Mouse (Mus musculus): ENCODE results near the gene 2310057M21Rik. TPM values are rescaled to one million over a fixed set of nuclear protein-coding genes. Genes with fewer than 3 reads are reported as not detected.

The 2310057M21Rik gene
- total RNA-seq, 2 experiments from 2014 or later, result 27.1 to 34.8 TPM

DNA sequence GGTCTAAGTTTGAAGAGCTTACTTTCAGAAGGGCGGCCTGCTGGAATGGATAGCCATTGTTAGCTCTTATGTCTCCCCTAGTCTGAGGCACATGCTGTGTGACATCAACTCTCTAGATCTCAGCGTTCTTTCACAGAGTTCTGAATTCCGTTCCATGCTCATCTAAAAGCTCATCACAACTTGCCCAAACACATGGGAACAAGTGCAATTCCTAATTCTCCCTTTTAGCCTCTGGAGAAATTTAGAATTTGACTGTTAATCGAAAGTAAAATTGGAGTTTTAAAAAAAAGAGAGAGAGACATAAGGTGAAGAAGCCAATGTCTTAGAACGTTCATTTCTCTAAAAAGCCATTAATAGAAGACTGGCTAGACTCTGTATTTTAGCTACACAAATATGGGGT, 33.1 kb downstream of the 2310057M21Rik start, which contains the start of gene Fam24b:
Fam24b (minus strand) TSS at position 101 of the 400 bp plus-strand sequence.
- DNase-seq (ENCODE audit: extremely low spot score in 1 of 2, low spot score in 2 of 2), result no peak
- intact Hi-C loops (cut with DNase I), result loop anchor here (10.0 kb wide), 1 partner anchor 215 kb away; no protein-coding TSS in a partner anchor

DNA sequence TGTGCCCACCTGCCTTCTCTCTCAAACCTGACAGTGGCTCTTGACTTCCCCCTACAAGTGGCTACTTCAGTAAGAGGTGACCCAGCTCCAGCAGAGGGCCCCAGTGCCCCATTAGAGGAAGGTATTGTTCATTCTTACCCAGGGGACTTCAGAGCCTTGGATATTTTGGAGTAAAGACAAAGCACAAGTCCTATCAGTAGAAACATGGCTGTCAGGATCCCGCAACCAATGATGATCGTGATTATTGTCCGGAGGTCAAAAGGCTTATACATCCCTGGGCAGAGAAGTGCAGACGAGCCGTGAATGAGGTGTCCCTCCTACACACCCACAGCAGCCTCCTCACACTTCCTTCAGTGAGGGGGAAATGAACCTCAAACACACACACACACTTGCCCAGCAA, 35.5 kb downstream of the 2310057M21Rik start:
- intact Hi-C loops (cut with DNase I), result loop anchor here (10.0 kb wide), 1 partner anchor 212 kb away; no protein-coding TSS in a partner anchor
- DNase-seq (ENCODE audit: extremely low spot score in 1 of 2, low spot score in 2 of 2), result no peak

DNA sequence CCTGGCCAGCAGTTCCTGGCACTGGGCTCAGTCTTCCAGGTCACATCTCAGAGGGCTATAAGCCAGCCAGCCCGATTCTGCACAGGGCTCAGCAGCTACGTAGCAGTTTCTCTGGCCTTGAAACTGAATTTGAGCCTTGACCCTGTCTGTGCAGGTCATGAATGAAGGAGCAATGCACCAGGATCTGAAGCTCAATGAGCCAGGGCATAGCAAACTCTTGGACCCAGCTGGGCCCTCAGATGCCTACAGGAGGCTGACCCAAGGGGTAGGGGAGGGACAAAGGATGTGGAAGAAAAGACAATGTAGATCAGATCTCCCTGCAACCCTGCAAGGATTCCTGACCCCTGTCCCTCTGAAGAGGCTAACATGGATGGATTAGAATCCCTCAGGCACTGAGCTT, 40.4 kb downstream of the 2310057M21Rik start, which contains the start of gene Cuzd1:
Cuzd1 (minus strand) TSS at position 101 of the 400 bp plus-strand sequence.
- DNase-seq (ENCODE audit: extremely low spot score in 1 of 2, low spot score in 2 of 2), result no peak
- intact Hi-C loops (cut with DNase I), result loop anchor here (10.0 kb wide), 1 partner anchor 207 kb away; no protein-coding TSS in a partner anchor

DNA sequence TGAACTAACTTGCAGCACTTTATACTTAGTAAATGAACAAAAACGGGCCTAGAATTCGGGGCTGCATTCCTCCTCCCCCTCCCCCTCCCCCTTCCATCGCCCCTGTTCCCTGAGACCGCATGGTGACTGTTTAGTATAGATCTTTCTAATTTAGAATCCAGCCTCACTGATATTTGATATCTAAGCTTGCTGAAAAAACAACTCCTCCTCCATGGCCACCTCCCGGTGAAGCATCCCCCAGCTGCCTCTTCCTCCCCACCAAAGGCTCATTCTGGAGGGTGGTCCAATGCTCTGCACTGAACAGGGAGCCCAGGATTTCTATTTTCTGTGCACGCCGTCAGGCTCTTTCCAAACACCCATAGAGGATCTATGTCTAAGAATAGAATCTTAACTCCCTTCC, 44.2 kb downstream of the 2310057M21Rik start:
- DNase-seq (ENCODE audit: extremely low spot score in 1 of 2, low spot score in 2 of 2), result no peak
- intact Hi-C loops (cut with DNase I), result no loop called here

DNA sequence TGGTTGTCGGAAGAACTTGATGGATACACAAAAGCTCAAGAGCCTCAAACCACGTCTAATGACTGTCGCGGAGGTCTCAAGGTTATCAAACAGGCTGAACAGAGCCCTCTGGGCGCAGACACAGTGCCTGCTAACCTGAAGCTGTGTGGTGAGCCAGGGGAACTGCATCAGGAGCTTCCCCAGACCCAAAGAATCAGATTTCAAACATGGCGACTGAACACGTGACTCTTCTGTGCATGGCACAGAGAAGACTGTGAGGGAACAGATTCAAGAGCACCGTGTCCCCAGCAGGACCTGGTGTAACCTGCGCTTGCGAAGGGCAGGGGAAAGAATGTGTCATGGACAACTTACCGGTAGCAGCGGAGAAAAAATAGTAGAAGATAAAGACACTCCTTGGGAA, 45.0 kb downstream of the 2310057M21Rik start:
- intact Hi-C loops (cut with DNase I), result no loop called here

DNA sequence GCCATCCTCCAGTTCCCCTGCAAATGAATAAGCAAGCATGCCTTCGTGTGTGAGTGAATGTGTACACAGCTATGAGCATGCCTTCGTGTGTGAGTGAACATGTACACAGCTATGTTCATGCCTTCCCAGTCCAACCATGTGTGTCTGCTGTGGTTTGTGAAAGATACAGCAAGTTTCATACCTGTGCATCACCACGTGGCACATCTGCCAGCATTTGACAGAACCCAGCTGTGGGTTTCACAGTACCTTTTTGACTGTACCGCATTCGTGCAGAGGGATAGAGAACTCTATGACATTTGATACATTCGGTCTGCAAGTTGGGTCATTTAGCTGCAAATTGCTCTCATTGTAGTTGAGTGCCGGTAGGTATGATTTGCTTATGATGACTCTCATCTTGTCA, 48.1 kb downstream of the 2310057M21Rik start:
- intact Hi-C loops (cut with DNase I), result no loop called here
- no peak for DNase-seq (ENCODE audit: extremely low spot score in 1 of 2, low spot score in 2 of 2)

More for the DNA sequence above, 45.0 kb downstream of the 2310057M21Rik start:
- DNase-seq (ENCODE audit: extremely low spot score in 1 of 2, low spot score in 2 of 2), result no peak

DNA sequence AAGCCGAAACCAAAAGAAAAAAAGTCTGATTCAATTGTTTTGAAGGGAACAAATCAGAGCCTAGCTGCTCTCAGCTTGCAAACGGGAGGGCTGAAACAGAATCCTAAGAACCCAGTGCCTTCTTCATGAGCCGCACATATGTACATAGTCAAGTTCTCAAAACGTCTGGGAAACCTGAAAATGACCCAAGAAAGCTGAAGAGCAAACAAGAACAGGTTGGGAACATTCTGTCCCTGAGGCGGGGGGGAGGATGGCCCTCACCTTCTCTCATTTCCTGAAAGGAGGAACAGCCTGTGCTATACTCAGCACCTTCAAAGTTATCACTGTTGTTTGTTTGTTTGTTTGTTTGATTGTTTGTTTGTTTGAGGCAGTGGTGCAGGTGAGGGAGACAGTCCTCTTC, 55.8 kb downstream of the 2310057M21Rik start:
- DNase-seq (ENCODE audit: extremely low spot score in 1 of 2, low spot score in 2 of 2), result no peak
- intact Hi-C loops (cut with DNase I), result no loop called here

DNA sequence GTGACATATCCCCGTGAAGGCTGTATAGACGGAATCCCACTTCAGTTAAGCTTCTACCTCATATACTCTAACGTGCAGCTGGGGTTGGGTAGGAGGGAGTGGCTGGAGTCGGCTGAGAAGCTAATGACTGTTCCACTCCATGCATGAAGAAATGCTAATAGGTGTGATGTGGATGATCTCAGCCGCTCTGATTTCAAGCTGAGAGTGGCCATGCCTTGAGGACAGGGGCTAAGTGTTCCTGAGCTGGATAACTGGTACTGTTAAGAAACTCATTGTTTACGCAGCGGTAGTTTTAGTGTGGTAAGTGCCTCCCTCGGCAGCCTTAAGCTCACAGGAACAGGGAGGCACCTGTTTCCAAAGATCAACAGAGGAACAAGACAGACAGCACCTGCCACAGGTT, 59.2 kb downstream of the 2310057M21Rik start:
- intact Hi-C loops (cut with DNase I), result no loop called here
- no peak for DNase-seq (ENCODE audit: extremely low spot score in 1 of 2, low spot score in 2 of 2)

DNA sequence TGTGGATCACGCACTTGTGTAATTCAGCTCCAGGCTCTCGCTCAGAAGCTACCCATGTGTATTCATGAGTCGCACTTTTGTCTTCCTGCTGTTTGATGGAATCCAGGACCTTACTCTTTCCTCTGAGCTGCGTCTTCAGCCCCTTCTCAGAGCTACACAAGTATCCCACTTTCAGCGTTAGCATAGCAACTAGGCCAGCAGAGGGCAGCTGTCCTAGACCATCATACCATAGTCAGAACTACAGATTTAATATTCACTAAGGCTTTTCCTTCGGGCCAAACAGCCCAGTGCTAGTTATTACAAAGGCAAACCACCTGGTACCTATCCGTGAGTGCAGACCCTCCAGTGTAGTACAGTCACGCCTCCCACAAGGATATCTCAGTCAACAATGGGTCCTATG, 65.4 kb downstream of the 2310057M21Rik start:
- DNase-seq (ENCODE audit: extremely low spot score in 1 of 2, low spot score in 2 of 2), result no peak
- intact Hi-C loops (cut with DNase I), result no loop called here

Other genes with a start within 250 kb of the 2310057M21Rik start
- gene 4933402N03Rik, start 216.4 kb downstream of the 2310057M21Rik start, total RNA-seq (2021), result not detected
- gene 5430419D17Rik, start 188.4 kb downstream of the 2310057M21Rik start, total RNA-seq (2021), result under 1 TPM; 0.04 to 0.08 TPM
- gene Cuzd1, start 40.5 kb downstream of the 2310057M21Rik start, total RNA-seq (2021), result under 1 TPM; 0.30 to 0.49 TPM
- under 1 TPM in 1 of 2 experiments, not detected in 1; 0.75 TPM for gene Fam24b, start 33.2 kb downstream of the 2310057M21Rik start, total RNA-seq (2021)
- gene Fam24a, start 28.9 kb downstream of the 2310057M21Rik start, total RNA-seq (2021), result not detected
- 10 to 100 TPM; 33.4 TPM for gene Pstk, start 8.4 kb upstream of the 2310057M21Rik start, total RNA-seq (2021)
- 10 to 100 TPM; 49.1 to 52.4 TPM for gene Ikzf5, start 47.8 kb upstream of the 2310057M21Rik start, total RNA-seq (2021)
- 10 to 100 TPM; 63.4 to 71.9 TPM for gene Acadsb, start 47.8 kb upstream of the 2310057M21Rik start, total RNA-seq (2021)
- not detected for gene Hmx3, start 180.1 kb upstream of the 2310057M21Rik start, total RNA-seq (2021)
- not detected for gene Hmx2, start 186.0 kb upstream of the 2310057M21Rik start, total RNA-seq (2021)
- 10 to 100 TPM; 56.1 to 57.0 TPM for gene Bub3, start 197.5 kb upstream of the 2310057M21Rik start, total RNA-seq (2021)